Mouse (Mus musculus): ENCODE results near the gene Atf7. TPM values are rescaled to one million over a fixed set of nuclear protein-coding genes. Genes with fewer than 3 reads are reported as not detected.
"Not testable (repeated sequence)": the region's sequence is repeated elsewhere in the genome, so short reads cannot be mapped to it uniquely, and the experiment has no call there.

The Atf7 gene
- 10 to 100 TPM; 60.2 to 62.5 TPM for total RNA-seq (2021)
- long read RNA-seq, experiment 1, full-length matches to known transcripts = 5 of 6 reads
- long read RNA-seq, experiment 1, partial matches to known transcripts = 1 of 6 reads
- long read RNA-seq, experiment 1, other reads (novel, unspliced or antisense) = 0 of 6 reads
- long read RNA-seq, experiment 2, full-length matches to known transcripts = 5 of 7 reads
- long read RNA-seq, experiment 2, partial matches to known transcripts = 0 of 7 reads
- long read RNA-seq, experiment 2, other reads (novel, unspliced or antisense) = 2 of 7 reads

DNA sequence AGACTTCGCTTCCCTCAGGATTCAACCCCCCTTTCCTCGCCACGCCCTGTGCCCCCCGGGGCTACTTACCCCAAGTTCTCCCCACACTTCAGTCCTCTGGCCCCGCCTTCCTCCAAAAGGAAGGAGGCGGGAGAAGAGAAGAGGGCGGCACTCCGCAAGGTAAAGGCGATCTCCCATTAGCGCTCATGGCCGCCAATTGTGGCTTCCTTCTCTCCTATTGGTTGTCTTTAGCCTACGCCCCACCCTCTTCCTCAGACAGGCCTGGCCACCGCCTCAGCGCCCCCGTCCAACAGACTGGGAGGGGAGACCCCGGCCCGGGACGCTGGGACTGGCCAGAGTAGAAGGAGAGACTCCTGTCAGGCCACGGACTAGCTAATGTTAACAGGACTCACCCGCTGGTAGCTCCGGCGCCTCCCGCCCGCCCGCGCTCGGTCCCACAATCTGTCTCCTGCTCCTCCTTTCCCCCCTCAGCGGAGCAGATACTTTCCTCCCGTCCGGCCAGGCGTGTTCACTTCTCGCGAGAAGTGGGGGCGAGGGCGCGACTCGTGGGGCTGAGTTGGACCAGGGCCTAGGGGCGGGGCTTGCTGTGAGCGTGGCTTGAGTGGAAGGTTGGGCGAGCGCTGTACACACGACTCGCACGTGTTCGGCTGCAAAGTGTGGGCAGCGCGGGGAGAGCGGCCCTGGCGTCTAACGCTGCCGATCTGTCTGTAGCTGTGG lies at the start of gene Atf7, which contains the start of gene Gm28047:
Gene Atf7, minus strand, starts transcription at position 495 of the 717 bp plus-strand sequence.
Gene Gm28047, minus strand, starts transcription at position 98 of the 717 bp plus-strand sequence.
- H3K27ac ChIP-seq = peak within 1 kb of the TSS; percentile 98
- peak; percentile 100 for DNase-seq
- TF ChIP-seq CTCF (IDR thresholded peaks at IDR 0.05) = no peak
- intact Hi-C loops (cut with DNase I) = loop anchor here (1.0 to 2.0 kb wide), 2 partner anchors 32 to 46 kb away; no protein-coding TSS in a partner anchor
- peak within 1 kb of the TSS; percentile 78 for H3K4me3 ChIP-seq

DNA sequence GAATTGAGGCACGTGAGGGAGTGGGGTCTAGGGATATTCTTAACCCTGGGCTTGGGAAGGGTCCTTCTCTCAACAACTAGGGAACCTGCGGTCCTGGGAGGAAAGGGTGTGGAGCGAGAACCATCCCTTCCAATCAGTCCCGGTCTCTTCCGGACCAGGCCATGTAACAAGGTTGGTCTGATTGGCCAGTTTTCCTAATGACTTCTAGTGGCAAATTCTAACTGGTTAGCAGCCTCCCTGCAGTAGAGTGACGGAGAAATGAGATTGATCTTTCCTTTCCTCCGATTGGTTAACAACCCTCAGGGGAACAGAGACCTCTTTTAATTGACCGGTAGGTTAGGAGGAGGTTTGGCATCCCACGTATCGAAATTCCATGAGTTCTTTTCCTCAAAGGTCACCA lies 48.3 kb upstream of the Atf7 start:
- TF ChIP-seq CTCF (IDR thresholded peaks at IDR 0.05) = no peak
- H3K4me3 ChIP-seq = peak overlapping the region; percentile 79
- intact Hi-C loops (cut with DNase I) = no loop called here

DNA sequence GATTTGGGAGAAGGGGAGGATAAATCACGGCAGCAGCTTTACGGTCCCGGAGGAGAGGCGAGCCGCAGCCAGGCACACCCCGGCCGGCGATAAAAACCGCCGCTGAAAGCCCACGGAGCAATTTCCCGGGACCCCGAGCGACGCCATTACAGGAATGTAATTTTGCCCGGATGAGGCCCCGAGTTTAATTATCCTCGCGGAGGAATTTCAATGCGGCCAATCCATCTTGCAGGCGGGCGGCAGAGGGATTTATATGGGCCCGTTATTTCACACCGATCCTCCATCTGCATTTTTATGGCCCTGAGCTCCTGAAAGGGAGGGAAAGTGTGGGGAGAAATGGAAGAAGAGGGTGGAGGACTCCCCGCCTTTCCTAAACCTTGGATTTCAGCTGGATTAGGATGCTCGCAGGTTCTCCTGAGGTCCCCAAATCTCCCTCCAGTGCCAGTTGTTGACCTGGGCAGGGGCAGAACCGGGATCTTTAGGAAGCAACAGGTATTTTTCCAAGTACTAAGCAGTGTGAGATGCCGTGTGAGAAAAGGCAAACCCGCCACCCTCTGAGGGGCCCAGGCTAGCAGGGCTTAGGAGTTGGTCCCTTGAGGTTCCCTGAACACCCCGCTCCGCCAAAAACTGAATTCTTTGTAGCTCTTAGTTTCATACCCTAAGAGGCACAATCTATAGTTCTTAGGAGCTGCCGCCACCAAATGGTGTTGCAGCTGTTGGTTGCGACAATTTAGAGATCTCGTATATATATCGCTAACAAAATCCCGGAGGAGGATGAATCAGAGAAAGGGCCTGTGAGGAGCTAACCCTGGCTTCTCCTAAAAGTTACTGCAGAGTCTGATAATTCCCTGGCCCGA lies 47.2 kb upstream of the Atf7 start, which contains the start of gene Atp5g2:
Gene Atp5g2, minus strand, starts transcription at position 138 of the 857 bp plus-strand sequence.
- intact Hi-C loops (cut with DNase I) = no loop called here
- TF ChIP-seq CTCF (IDR thresholded peaks at IDR 0.05) = no peak
- H3K27ac ChIP-seq = peak within 1 kb of the TSS; percentile 100
- peak within 1 kb of the TSS; percentile 79 for H3K4me3 ChIP-seq
- DNase-seq = peak; percentile 40

More for the DNA sequence above, 48.3 kb upstream of the Atf7 start:
- DNase-seq = peak; percentile 61
- peak overlapping the region; percentile 100 for H3K27ac ChIP-seq

DNA sequence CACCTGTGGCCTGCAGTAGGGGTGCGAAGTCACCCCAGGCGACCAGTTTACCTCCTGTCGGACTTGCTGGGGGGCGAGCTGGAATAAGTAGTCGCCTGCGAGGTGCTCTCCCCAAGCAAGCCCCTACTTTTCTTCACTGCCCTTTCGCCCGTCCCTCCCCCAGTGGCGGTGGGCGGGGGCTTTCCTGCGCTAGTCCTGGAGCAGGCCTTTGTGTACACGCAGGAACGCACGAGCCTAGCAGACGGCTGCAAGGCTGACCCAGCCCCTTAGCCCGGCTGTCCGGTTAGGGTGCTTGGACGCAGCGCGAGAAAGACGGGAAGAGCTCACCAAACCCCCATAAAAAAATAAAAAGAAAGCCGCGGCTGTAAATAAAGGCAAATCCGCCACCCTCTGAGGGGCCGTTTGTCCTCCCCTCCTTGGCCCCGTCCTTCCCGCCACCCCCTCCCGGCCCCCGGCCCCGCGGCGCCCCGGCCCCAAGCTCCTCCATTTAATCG lies 46.5 kb upstream of the Atf7 start:
- no peak for TF ChIP-seq CTCF (IDR thresholded peaks at IDR 0.05)
- peak overlapping the region; percentile 100 for H3K27ac ChIP-seq
- H3K4me3 ChIP-seq = peak overlapping the region; percentile 79
- intact Hi-C loops (cut with DNase I) = loop anchor here (1.0 kb wide), 1 partner anchor 46 kb away; the partner anchor contains the start of genes Atf7 and Gm28047
- peak; percentile 93 for DNase-seq

DNA sequence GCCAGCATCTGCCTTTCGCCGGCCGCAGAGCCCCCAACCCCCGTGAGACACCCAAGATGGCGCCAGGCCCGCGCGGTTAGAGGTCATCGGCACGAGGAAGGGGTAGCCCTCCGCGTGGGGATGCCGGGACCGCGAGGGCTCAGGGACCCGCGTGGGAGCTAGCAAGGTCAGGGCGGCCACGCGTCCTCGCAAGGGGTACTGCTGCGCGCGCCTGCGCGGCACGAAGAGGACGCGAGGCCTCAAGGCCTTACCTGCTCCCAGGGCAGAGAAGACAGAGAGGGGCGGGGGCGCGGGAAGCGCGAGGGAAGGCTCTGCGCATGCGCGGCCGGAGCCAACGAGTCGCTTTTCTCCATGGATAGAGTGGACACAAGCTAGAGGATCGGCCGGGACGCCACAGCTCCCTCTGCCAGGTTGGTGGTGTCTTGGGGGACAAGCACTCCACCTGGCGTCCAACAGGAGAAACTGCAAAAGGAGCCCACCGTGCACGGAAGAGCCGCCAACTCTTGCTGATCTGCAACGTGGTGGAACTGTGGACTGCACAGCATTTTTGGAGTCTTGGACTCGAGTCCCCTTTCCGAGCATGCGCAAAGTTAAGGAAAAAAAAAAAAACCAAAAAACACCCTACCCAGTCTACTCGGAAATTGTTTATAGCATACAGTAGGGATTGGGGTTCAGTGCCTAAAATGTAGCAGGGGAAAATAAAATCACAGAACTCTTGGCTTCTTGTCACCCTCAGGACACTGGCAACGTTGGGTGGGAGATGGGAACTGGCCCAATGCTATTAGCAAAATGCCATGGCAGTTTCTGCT lies 45.7 kb upstream of the Atf7 start:
- DNase-seq = peak; percentile 98
- intact Hi-C loops (cut with DNase I) = loop anchor here (1.0 kb wide), 1 partner anchor 46 kb away; the partner anchor contains the start of genes Atf7 and Gm28047
- peak overlapping the region; percentile 79 for H3K4me3 ChIP-seq
- TF ChIP-seq CTCF (IDR thresholded peaks at IDR 0.05) = peak; percentile 98
- peak overlapping the region; percentile 100 for H3K27ac ChIP-seq

DNA sequence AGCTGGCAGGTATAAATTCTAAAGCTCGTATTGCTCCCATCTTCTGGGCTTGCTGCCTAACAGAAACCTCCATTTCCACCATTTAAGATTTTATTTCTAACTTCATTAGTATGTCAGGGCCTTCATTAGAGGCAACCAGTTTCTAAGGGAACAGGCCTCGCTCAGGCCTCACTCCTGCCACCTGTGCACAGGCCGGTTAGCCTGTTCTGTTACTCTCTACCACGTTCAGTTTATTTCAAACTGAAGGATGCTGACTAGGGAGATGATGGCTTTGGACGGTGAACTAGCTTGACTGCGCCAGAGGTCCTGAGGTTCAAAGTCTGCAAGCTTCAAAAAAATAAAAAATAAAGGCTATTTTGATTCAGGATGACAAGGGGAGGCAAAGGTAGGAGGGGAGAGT lies 45.0 kb upstream of the Atf7 start:
- peak overlapping the region; percentile 79 for H3K4me3 ChIP-seq
- DNase-seq = peak; percentile 36
- intact Hi-C loops (cut with DNase I) = no loop called here
- no peak for TF ChIP-seq CTCF (IDR thresholded peaks at IDR 0.05)
- H3K27ac ChIP-seq = peak overlapping the region; percentile 100

DNA sequence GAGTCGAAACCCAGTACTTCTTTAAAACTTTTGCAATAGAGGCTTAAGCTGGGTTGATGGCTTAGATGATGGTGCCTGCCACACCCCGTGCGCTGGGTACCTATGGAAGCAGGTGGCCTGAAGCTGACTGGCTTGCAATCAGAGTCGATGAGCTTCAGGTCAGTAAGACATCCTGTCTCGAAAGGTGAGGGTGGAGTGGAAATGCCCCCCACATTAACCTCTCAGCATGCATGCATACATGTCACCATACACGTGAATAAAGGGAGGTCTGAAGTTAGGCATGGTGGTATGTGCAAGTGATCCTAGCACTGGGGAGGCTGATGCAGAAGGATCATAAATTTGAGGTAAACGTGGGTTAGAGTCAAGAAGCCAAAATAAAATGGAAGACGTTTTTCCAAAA lies 44.3 kb upstream of the Atf7 start:
- intact Hi-C loops (cut with DNase I) = loop anchor here (5.0 kb wide), 2 partner anchors 77 to 117 kb away; no protein-coding TSS in a partner anchor
- H3K4me3 ChIP-seq = peak overlapping the region; percentile 79
- no peak for TF ChIP-seq CTCF (IDR thresholded peaks at IDR 0.05)
- H3K27ac ChIP-seq = peak overlapping the region; percentile 100
- no peak for DNase-seq

DNA sequence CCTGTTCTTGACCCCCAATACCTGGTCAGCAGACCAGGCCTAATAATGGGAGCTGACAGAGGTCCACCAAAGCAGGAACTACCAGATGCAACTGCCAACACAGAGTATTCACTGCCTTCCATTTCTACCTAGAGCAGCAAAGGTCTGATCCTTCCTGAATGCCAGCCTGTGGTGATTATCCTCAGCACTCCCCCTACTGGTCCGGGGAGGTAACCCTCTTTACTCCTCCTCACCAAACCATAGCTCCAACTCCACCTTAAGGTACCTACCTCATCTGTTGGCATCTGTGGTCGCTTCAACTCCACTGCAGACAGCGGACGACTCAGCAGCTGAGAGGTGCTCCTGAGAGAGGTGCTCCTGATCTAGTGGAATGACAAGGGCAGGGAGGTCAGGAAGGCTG lies 40.2 kb upstream of the Atf7 start:
- DNase-seq = peak; percentile 61
- intact Hi-C loops (cut with DNase I) = loop anchor here (5.0 kb wide), 2 partner anchors 73 to 113 kb away; no protein-coding TSS in a partner anchor
- Histone ChIP-seq H3K27ac (peak overlapping the region; percentile 2; the same call in 1 of the 2 replicates), H3K4me3 (no peak overlapping the region)
- peak; percentile 74 for TF ChIP-seq CTCF (IDR thresholded peaks at IDR 0.05)

DNA sequence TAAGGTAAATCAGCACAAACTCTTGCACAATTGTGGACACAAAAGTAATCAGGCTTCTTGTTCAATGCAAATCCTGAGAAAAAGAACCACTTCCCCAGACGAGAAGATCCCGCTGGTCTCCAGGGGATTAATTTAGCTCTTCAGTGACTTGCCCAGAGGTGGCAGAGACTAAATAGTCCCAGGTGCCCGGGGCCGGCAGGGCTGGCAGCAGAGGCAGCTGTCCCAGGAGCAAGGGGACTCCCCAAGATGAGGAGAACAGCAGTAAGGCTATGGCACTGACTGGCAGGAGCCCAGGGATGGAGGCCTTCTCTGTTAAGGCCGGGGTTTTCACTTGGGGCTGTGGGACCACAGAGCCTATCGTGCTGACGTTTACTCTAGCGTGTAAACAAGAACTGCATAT lies 38.6 kb upstream of the Atf7 start:
- H3K27ac ChIP-seq = peak overlapping the region; percentile 48; the same call in 1 of the 2 replicates
- TF ChIP-seq CTCF (IDR thresholded peaks at IDR 0.05) = no peak
- peak; percentile 45 for DNase-seq
- intact Hi-C loops (cut with DNase I) = no loop called here
- no peak overlapping the region for H3K4me3 ChIP-seq

DNA sequence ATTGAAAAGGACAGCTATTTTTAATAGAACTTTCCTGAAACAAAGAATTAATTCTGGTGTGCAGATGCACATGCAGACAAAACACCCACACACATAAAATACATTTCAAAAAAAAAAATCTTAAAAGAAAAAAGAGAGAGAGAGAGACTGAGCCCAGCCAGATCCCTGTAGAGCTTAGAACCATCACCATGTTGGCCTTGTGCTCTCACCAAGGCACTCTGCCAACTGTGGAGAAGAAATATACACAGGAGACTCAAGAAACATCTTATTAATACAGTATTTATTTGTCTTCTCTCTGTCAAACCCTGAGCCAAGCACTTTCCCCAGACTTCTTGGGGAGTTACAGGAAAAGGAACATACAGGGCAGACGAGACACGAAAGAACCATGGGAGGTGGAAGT lies 37.3 kb upstream of the Atf7 start:
- H3K4me3 ChIP-seq; DNase-seq; intact Hi-C loops (cut with DNase I); H3K27ac ChIP-seq: not testable (repeated sequence)

DNA sequence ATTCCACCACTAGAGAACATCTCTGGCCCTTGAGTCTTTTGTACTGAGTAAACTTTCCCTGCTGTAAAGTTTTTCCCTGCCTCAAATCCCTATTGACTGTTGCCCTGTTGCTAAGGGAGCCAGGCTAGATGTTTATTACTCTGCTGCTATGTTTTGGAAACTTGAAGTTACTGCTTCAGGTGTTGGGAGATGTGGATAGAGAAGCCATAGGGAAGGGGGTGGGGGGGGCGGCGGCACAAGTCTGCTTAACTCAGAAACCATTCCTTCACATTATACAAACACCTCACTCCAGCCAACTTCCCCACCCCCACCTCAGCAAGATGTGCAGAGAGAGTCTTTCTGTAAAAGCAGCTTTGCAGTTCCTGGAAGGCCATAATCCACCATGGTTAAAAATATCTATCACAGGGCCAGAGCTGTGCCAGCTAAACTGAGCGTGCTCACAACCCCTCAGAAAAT lies 32.7 kb upstream of the Atf7 start:
- no peak for TF ChIP-seq CTCF (IDR thresholded peaks at IDR 0.05)
- intact Hi-C loops (cut with DNase I) = loop anchor here (2.0 kb wide), 1 partner anchor 33 kb away; the partner anchor contains the start of genes Atf7 and Gm28047

More for the DNA sequence above, 32.7 kb upstream of the Atf7 start:
- peak; percentile 52 for DNase-seq
- Histone ChIP-seq H3K4me3 (peak overlapping the region; percentile 65), H3K27ac (peak overlapping the region; percentile 90)

All from gastrocnemius, adult 2 months (tissue).